ENCODE assay signal across 31 mouse cellular contexts in genomic region chr6:115696707-115697215, GRCm38 (mm10). TPM values are rescaled to one million over a fixed set of nuclear protein-coding genes. Genes with fewer than 3 reads are reported as not detected.
A peak's percentile ranks its signal among the peaks of the same experiment; 100 is the strongest.
DNase-seq lines count a peak whose midpoint lies in the region; ATAC-seq and TF ChIP-seq lines count a peak whose summit lies in the region.
"Had no signal": no experiment of that assay in that cellular context is flagged by ENCODE, and none has a peak within 500 bp of the region (broad histone marks: within the 10 kb centered on the region; RNA-seq: fewer than 3 reads in every experiment).

No protein-coding gene starts in this region.

- H3K36me3 ChIP-seq in heart, embryonic 15.5 days = no peaks in the 10 kb centered on the region
- H3K36me3 ChIP-seq in lung, postnatal 0 days (ENCODE audit: insufficient read depth, low read length) = no peaks in the 10 kb centered on the region
- H3K36me3 ChIP-seq in forebrain, embryonic 10.5 days (replicated peaks) = no peaks in the 10 kb centered on the region
- H3K36me3 ChIP-seq: forebrain, embryonic 12.5 days; intestine, embryonic 15.5 days; limb, embryonic 10.5 days; limb, embryonic 15.5 days; liver, embryonic 15.5 days; lung, embryonic 15.5 days; midbrain, embryonic 15.5 days had no signal

- H3K4me2 ChIP-seq in heart, embryonic 15.5 days = no peak overlapping the region
- H3K4me2 ChIP-seq in lung, postnatal 0 days (replicated peaks; ENCODE audit: low read depth, low read length) = no peak overlapping the region
- H3K4me2 ChIP-seq: forebrain, embryonic 12.5 days; intestine, embryonic 15.5 days; limb, embryonic 15.5 days; liver, embryonic 15.5 days; lung, embryonic 15.5 days; midbrain, embryonic 15.5 days had no signal

- intact Hi-C loops in heart, postnatal 14 days (cut with DNase I) = no loop called here

- no peak for ATAC-seq in heart, embryonic 15.5 days (replicated peaks; ENCODE audit: insufficient number of reproducible peaks, insufficient read depth, low FRiP score, low read depth)
- no peak for ATAC-seq in lung, postnatal 0 days
- ATAC-seq: forebrain, postnatal 0 days; hindbrain, embryonic 16.5 days; midbrain, embryonic 15.5 days had no signal

- H3K27ac ChIP-seq in heart, embryonic 15.5 days = peak overlapping the region; percentile 99
- no peak overlapping the region for H3K27ac ChIP-seq in lung, postnatal 0 days (ENCODE audit: low read length)
- H3K27ac ChIP-seq in forebrain, embryonic 10.5 days = no peak overlapping the region
- H3K27ac ChIP-seq: forebrain, embryonic 12.5 days; intestine, embryonic 15.5 days; limb, embryonic 10.5 days; limb, embryonic 15.5 days; liver, embryonic 15.5 days; lung, embryonic 15.5 days; midbrain, embryonic 15.5 days had no signal

- H3K4me3 ChIP-seq in heart, embryonic 15.5 days = no peak overlapping the region
- no peak overlapping the region for H3K4me3 ChIP-seq in lung, postnatal 0 days (ENCODE audit: low read depth, low read length)
- H3K4me3 ChIP-seq in forebrain, embryonic 10.5 days = no peak overlapping the region
- H3K4me3 ChIP-seq: erythroblast, embryonic 14.5 days; forebrain, embryonic 12.5 days; intestine, embryonic 15.5 days; limb, embryonic 10.5 days; limb, embryonic 15.5 days; liver, embryonic 15.5 days; lung, embryonic 15.5 days; megakaryocyte, embryonic 14.5 days; midbrain, embryonic 15.5 days had no signal

- no peaks in the 10 kb centered on the region for H3K27me3 ChIP-seq in heart, embryonic 15.5 days
- H3K27me3 ChIP-seq in lung, postnatal 0 days (replicated peaks; ENCODE audit: insufficient read depth, low read length) = no peaks in the 10 kb centered on the region
- H3K27me3 ChIP-seq in forebrain, embryonic 10.5 days (ENCODE audit: poor library complexity, severe bottlenecking) = no peaks in the 10 kb centered on the region
- H3K27me3 ChIP-seq: forebrain, embryonic 12.5 days; intestine, embryonic 15.5 days; limb, embryonic 15.5 days; liver, embryonic 15.5 days; lung, embryonic 15.5 days; megakaryocyte, embryonic 14.5 days; midbrain, embryonic 15.5 days had no signal

- DNase-seq in heart, postnatal 14 days = no peak
- no peak for DNase-seq in lung, postnatal 0 days (ENCODE audit: low spot score)
- DNase-seq in lung, adult 18-20 months = no peak
- peak; percentile 82 for DNase-seq in R1 (ENCODE audit: low read depth, low spot score)
- peak; percentile 22 for DNase-seq in naive thymus-derived CD4-positive, alpha-beta T cell, adult 2 months (ENCODE audit: low read depth)
- no peak for DNase-seq in forebrain, embryonic 10.5 days (ENCODE audit: extremely low spot score, low spot score)
- no peak for DNase-seq in gastrocnemius, adult 18-20 months (ENCODE audit: low spot score)
- DNase-seq: adrenal gland, postnatal 14 days; cerebellum, adult 18-20 months; cerebellum, postnatal 10 days; forebrain, postnatal 0 days; gastrocnemius, postnatal 10 days; heart, postnatal 10 days; kidney, adult 2 months; kidney, postnatal 36 days; layer of hippocampus, postnatal 36 days; lung, postnatal 36 days; right cerebral cortex, postnatal 25 days; spleen, adult 18-20 months; thymus, postnatal 14 days had no signal

- peaks cover 43% of the 10 kb centered on the region for H3K4me1 ChIP-seq in heart, embryonic 15.5 days (replicated peaks)
- peaks cover 4% of the 10 kb centered on the region for H3K4me1 ChIP-seq in lung, postnatal 0 days (ENCODE audit: insufficient read depth, low read depth, low read length)
- H3K4me1 ChIP-seq in forebrain, embryonic 10.5 days = peaks cover 13% of the 10 kb centered on the region
- H3K4me1 ChIP-seq: forebrain, embryonic 12.5 days; limb, embryonic 10.5 days; liver, embryonic 15.5 days; midbrain, embryonic 15.5 days had no signal

- no peak overlapping the region for H3K9ac ChIP-seq in heart, embryonic 15.5 days
- no peak overlapping the region for H3K9ac ChIP-seq in lung, postnatal 0 days (replicated peaks; ENCODE audit: low read depth)
- H3K9ac ChIP-seq: forebrain, embryonic 12.5 days; forebrain, postnatal 0 days; intestine, embryonic 15.5 days; limb, embryonic 15.5 days; liver, embryonic 15.5 days; lung, embryonic 15.5 days; midbrain, embryonic 15.5 days had no signal

- 84% methylated on average over 7 of the region's 7 CpGs for WGBS in heart, embryonic 15.5 days
- WGBS in lung, postnatal 0 days = 79% methylated on average over 7 of the region's 7 CpGs
- 82% methylated on average over 7 of the region's 7 CpGs for WGBS in forebrain, embryonic 10.5 days

- TF ChIP-seq CTCF in lung, postnatal 0 days (IDR thresholded peaks at IDR 0.05) = 0 out of 2 replicates have a peak, but pooled peaks have one; percentile 5

- TF ChIP-seq EP300 in lung, postnatal 0 days (IDR thresholded peaks at IDR 0.05) = no peak

- H3K9me3 ChIP-seq in heart, embryonic 15.5 days (replicated peaks) = no peaks in the 10 kb centered on the region
- H3K9me3 ChIP-seq in lung, postnatal 0 days (ENCODE audit: low read length) = no peaks in the 10 kb centered on the region
- H3K9me3 ChIP-seq in forebrain, embryonic 10.5 days = no peaks in the 10 kb centered on the region
- H3K9me3 ChIP-seq: forebrain, embryonic 12.5 days; intestine, embryonic 15.5 days; limb, embryonic 10.5 days; limb, embryonic 15.5 days; liver, embryonic 15.5 days; lung, embryonic 15.5 days; megakaryocyte, embryonic 14.5 days; midbrain, embryonic 15.5 days had no signal

RNA-seq across cellular contexts. Expression of gene Raf1, which starts 20.3 kb away (rescaled TPM):
- 90.7 and 97.4 TPM in 2 replicates for polyA plus RNA-seq in heart, embryonic 15.5 days (2015; fragmentation: Nextera tagmentation; extraction: Ambion mirVana)
- total RNA-seq in heart, postnatal 14 days (2021) = 100 to 1,000 TPM; 106 to 112 TPM
- 58.9 and 60.6 TPM in 2 replicates for polyA plus RNA-seq in lung, postnatal 0 days (2015; fragmentation: Nextera tagmentation; extraction: Ambion mirVana)
- 119 and 121 TPM in 2 replicates for polyA plus RNA-seq in forebrain, embryonic 10.5 days (2016; fragmentation: Nextera tagmentation; extraction: Ambion mirVana)
- total RNA-seq in gastrocnemius, adult 18-20 months (2021) = 100 to 1,000 TPM; 110 to 123 TPM

Comparison
In these comparisons a context has a peak if more than half of its experiments do, and no peak if none do; other contexts are left out.
1. DNase-seq: peak in R1 (single experiment) and naive thymus-derived CD4-positive, alpha-beta T cell, adult 2 months (single experiment); none in heart, postnatal 14 days (0 of 2), lung, postnatal 0 days (single experiment), lung, adult 18-20 months (0 of 2), forebrain, embryonic 10.5 days (single experiment) and gastrocnemius, adult 18-20 months (single experiment).